Mouse (Mus musculus): ENCODE measurements around the gene Ccdc38.
"Not testable (repeated sequence)": the region's sequence is repeated elsewhere in the genome, so short reads cannot be mapped to it uniquely, and the experiment has no call there.

Ccdc38 gene

GRCm38 (mm10) chr10:93548991-93549390, 8.6 kb downstream of the Ccdc38 start:
- peak; percentile 67 to 75 for DNase-seq (ENCODE audit: low spot score in 2 of 2)

GRCm38 (mm10) chr10:93549821-93550220, 9.4 kb downstream of the Ccdc38 start:
- DNase-seq (ENCODE audit: low spot score in 2 of 2), result no peak

- no peak for DNase-seq (ENCODE audit: low spot score in 2 of 2)
Observed at GRCm38 (mm10) chr10:93552596-93552995, 12.2 kb downstream of the Ccdc38 start.

GRCm38 (mm10) chr10:93557971-93558370, 17.5 kb downstream of the Ccdc38 start:
- DNase-seq (ENCODE audit: low spot score in 2 of 2), result not testable (repeated sequence)

- DNase-seq (ENCODE audit: low spot score in 2 of 2), result no peak
Observed at GRCm38 (mm10) chr10:93559786-93560185, 19.4 kb downstream of the Ccdc38 start.

GRCm38 (mm10) chr10:93564518-93565090, 24.2 kb downstream of the Ccdc38 start:
- DNase-seq (ENCODE audit: low spot score in 2 of 2), result no peak

- no peak for DNase-seq (ENCODE audit: low spot score in 2 of 2)
Observed at GRCm38 (mm10) chr10:93567066-93567465, 26.6 kb downstream of the Ccdc38 start.

- DNase-seq (ENCODE audit: low spot score in 2 of 2), result no peak
Observed at GRCm38 (mm10) chr10:93567841-93568566, 27.6 kb downstream of the Ccdc38 start.

- DNase-seq (ENCODE audit: low spot score in 2 of 2), result no peak
Observed at GRCm38 (mm10) chr10:93568671-93569070, 28.2 kb downstream of the Ccdc38 start.

- DNase-seq (ENCODE audit: low spot score in 2 of 2), result no peak
Observed at GRCm38 (mm10) chr10:93572209-93572608, 31.8 kb downstream of the Ccdc38 start.

GRCm38 (mm10) chr10:93574966-93575365, 34.5 kb downstream of the Ccdc38 start:
- no peak for DNase-seq (ENCODE audit: low spot score in 2 of 2)

GRCm38 (mm10) chr10:93575960-93576359, 35.5 kb downstream of the Ccdc38 start:
- DNase-seq (ENCODE audit: low spot score in 2 of 2), result no peak

GRCm38 (mm10) chr10:93577271-93577886, 36.9 kb downstream of the Ccdc38 start:
- DNase-seq (ENCODE audit: low spot score in 2 of 2), result peak; percentile 38 to 63

GRCm38 (mm10) chr10:93588796-93589195, 48.4 kb downstream of the Ccdc38 start:
- DNase-seq (ENCODE audit: low spot score in 2 of 2), result no peak

GRCm38 (mm10) chr10:93589281-93589848, 48.9 kb downstream of the Ccdc38 start, which contains the start of gene Snrpf:
Gene Snrpf, minus strand, starts transcription at chr10:93589706.
- peak; percentile 93 to 94 for DNase-seq (ENCODE audit: low spot score in 2 of 2)

- DNase-seq (ENCODE audit: low spot score in 2 of 2), result peak in 1 of 2 experiments; percentile 21
Observed at GRCm38 (mm10) chr10:93592456-93592855, 52.0 kb downstream of the Ccdc38 start.

GRCm38 (mm10) chr10:93594022-93594482, 53.6 kb downstream of the Ccdc38 start:
- DNase-seq (ENCODE audit: low spot score in 2 of 2), result peak; percentile 67 to 80

GRCm38 (mm10) chr10:93595831-93596230, 55.4 kb downstream of the Ccdc38 start:
- no peak for DNase-seq (ENCODE audit: low spot score in 2 of 2)

GRCm38 (mm10) chr10:93596641-93597040, 56.2 kb downstream of the Ccdc38 start:
- no peak for DNase-seq (ENCODE audit: low spot score in 2 of 2)

- DNase-seq (ENCODE audit: low spot score in 2 of 2), result no peak
Observed at GRCm38 (mm10) chr10:93602309-93602708, 61.9 kb downstream of the Ccdc38 start.

- DNase-seq (ENCODE audit: low spot score in 2 of 2), result no peak
Observed at GRCm38 (mm10) chr10:93603256-93603655, 62.8 kb downstream of the Ccdc38 start.

GRCm38 (mm10) chr10:93606326-93606725, 65.9 kb downstream of the Ccdc38 start:
- no peak for DNase-seq (ENCODE audit: low spot score in 2 of 2)
